Mouse (Mus musculus): Measurements from ENCODE around the gene Uba52. TPM values are rescaled to one million over a fixed set of nuclear protein-coding genes. Genes with fewer than 3 reads are reported as not detected.

The Uba52 gene
- polyA plus RNA-seq, 1 experiment, result 770 TPM

DNA sequence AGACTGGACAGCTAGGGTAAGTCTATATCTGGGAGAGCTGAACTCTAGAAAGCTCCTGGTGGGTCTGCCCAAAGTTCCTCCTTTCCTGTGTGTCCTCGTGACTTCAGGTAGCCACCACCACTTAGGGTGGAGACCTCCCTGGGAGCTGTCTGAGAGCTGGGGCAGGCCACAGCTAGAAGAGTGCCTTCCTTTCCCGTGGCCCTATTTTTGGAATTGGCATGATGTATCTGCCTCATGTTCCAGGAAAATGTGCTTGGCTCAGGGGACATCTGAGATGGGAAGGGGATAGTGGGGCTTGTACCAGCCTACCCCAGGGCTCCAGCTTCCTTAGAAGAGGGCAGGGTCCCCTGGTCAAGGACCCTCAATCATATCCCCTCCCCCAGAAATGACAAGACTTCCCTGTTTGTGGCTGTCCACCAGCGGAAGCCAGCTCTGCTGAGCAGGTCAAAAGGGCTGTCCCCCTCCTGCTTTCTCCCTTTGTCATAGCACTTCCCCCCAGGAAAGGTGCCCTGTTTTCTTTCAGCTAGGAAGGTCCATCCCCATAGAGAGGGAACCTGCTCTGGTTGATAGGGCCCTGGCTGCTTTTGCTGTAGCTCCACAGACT is 41.1 kb upstream of the Uba52 start:
- no peak overlapping the region for H3K27ac ChIP-seq (ENCODE audit: insufficient read depth, low read depth, low read length)
- no peaks in the 10 kb centered on the region for H3K27me3 ChIP-seq (ENCODE audit: control insufficient read depth, insufficient read depth, low read length)
- WGBS, result 72% methylated on average over 3 of the region's 3 CpGs
- no peaks in the 10 kb centered on the region for H3K36me3 ChIP-seq (ENCODE audit: control insufficient read depth, insufficient read depth, low read length)
- peaks cover 35% of the 10 kb centered on the region for H3K4me1 ChIP-seq (ENCODE audit: control insufficient read depth, insufficient read depth, insufficient read length, low read length)
- H3K4me3 ChIP-seq (ENCODE audit: low read depth, low read length), result no peak overlapping the region
- TF ChIP-seq POLR2A (IDR thresholded peaks at IDR 0.05; ENCODE audit: low read depth, low read length), result no peak
- TF ChIP-seq CTCF (IDR thresholded peaks at IDR 0.05; ENCODE audit: extremely low read depth, insufficient read length, insufficient replicate concordance, low read depth, low read length), result no peak

DNA sequence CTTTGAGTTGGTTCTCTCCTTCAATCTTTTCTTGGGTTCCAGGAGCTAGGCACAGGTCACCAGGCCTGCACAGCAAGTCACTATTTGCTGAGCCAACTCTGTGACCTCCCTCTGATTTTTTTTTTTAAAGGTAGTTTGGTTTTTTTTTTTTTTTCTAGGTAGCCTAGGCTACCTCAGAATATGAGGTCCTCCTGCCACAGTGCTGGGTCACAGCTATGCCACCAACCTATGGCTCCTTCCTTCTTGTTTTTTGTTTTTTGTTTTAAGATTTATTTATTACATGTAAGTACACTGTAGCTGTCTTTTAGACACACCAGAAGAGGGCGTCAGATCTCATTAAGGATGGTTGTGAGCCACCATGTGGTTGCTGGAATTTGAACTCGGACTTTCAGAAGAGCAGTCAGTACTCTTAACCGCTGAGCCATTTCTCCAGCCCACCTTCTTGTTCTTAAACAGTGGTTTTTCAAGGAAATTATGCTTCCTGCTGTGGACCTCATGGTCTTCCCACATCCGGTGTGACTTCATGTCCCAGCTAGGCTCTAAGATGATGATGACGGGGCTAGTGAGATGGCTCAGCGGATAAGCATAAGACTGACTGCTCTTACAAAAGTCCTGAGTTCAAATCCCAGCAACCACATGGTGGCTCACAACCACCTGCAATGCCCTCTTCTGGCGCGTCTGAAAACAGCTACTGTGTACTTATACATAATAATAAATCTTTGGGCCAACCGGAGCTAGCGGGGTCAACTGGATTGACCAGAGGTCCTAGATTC is 39.0 kb upstream of the Uba52 start:
- H3K4me1 ChIP-seq (ENCODE audit: control insufficient read depth, insufficient read depth, insufficient read length, low read length), result peaks cover 28% of the 10 kb centered on the region
- 87% methylated on average over 10 of the region's 10 CpGs for WGBS

DNA sequence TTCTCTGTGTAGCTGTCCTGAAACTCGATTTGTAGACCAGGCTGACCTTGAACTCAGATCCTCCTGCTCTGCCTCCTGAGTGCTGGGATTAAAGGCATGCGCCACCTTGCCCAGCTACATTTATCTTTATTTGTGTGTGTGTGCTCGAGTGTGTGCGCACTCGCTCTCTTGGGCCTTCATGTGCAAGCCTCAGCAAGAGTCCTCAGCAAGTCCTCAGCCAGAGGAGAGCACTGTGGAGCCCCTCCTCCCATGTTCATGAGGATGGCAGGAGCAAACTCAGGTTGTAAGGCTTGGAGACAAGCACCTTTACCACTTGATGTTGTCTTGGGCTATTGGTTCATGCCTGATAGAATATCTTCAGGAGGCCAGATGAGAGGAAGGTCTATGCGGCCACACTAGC is 37.2 kb upstream of the Uba52 start:
- Histone ChIP-seq H3K27ac (ENCODE audit: insufficient read depth, low read depth, low read length) (no peak overlapping the region), H3K4me3 (ENCODE audit: low read depth, low read length) (no peak overlapping the region), H3K4me1 (ENCODE audit: control insufficient read depth, insufficient read depth, insufficient read length, low read length) (peaks cover 30% of the 10 kb centered on the region), H3K36me3 (ENCODE audit: control insufficient read depth, insufficient read depth, low read length) (no peaks in the 10 kb centered on the region), H3K27me3 (ENCODE audit: control insufficient read depth, insufficient read depth, low read length) (no peaks in the 10 kb centered on the region)
- TF ChIP-seq CTCF (IDR thresholded peaks at IDR 0.05; ENCODE audit: extremely low read depth, insufficient read length, insufficient replicate concordance, low read depth, low read length), result no peak
- TF ChIP-seq POLR2A (IDR thresholded peaks at IDR 0.05; ENCODE audit: low read depth, low read length), result no peak
- 86% methylated on average over 6 of the region's 6 CpGs for WGBS

More for the DNA sequence above, 39.0 kb upstream of the Uba52 start:
- no peak overlapping the region for H3K4me3 ChIP-seq (ENCODE audit: low read depth, low read length)
- TF ChIP-seq CTCF (IDR thresholded peaks at IDR 0.05; ENCODE audit: extremely low read depth, insufficient read length, insufficient replicate concordance, low read depth, low read length) (no peak), POLR2A (IDR thresholded peaks at IDR 0.05; ENCODE audit: low read depth, low read length) (no peak)
- no peaks in the 10 kb centered on the region for H3K36me3 ChIP-seq (ENCODE audit: control insufficient read depth, insufficient read depth, low read length)
- H3K27ac ChIP-seq (ENCODE audit: insufficient read depth, low read depth, low read length), result no peak overlapping the region
- H3K27me3 ChIP-seq (ENCODE audit: control insufficient read depth, insufficient read depth, low read length), result no peaks in the 10 kb centered on the region

DNA sequence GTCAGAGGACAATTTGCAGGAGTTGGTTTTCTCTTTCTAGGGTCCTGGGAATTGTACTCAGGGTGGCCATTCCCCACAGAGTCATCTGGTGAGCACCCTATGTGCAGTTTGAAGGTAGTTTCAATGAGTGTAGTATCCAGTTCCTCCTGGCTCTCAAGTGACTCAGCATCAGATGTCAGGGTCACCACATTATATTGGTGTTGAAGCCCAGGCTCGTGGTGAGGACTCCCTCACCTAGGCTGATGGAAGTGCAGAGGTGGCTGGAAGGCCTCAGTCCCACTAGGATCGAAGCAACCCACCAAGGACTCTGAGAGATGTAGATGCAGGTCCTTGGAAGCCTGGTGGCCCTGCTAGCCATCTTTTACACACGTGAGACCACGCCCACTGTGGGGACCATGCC is 35.8 kb upstream of the Uba52 start:
- 74% methylated on average over 4 of the region's 4 CpGs for WGBS
- Histone ChIP-seq H3K4me3 (ENCODE audit: low read depth, low read length) (no peak overlapping the region), H3K4me1 (ENCODE audit: control insufficient read depth, insufficient read depth, insufficient read length, low read length) (peaks cover 16% of the 10 kb centered on the region), H3K27me3 (ENCODE audit: control insufficient read depth, insufficient read depth, low read length) (no peaks in the 10 kb centered on the region), H3K27ac (ENCODE audit: insufficient read depth, low read depth, low read length) (no peak overlapping the region), H3K36me3 (ENCODE audit: control insufficient read depth, insufficient read depth, low read length) (no peaks in the 10 kb centered on the region)
- TF ChIP-seq POLR2A (IDR thresholded peaks at IDR 0.05; ENCODE audit: low read depth, low read length), result no peak
- no peak for TF ChIP-seq CTCF (IDR thresholded peaks at IDR 0.05; ENCODE audit: extremely low read depth, insufficient read length, insufficient replicate concordance, low read depth, low read length)

DNA sequence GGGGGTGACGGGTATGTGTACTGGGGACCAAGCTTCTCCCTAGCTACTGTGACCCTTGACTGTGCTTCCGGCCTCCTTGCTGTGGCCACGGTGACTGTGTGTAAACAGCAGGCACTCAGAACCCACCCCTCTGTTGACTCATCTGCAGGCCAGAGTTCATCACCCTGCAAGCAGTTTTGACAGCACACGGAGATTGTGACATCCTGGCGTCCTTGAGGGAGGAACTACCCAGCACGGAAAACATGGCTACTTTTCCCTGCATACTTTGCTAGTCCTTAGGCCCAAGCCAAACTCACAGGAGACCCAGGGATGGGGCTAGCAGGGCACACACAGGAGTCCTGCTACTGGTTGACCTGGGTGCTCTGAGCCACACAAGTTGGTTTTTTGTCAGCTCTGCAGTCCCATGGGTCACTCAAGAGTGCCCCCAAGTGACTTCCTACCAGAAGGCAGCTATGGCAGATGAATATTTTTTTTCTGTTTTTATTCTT is 33.6 kb upstream of the Uba52 start:
- Histone ChIP-seq H3K27me3 (ENCODE audit: control insufficient read depth, insufficient read depth, low read length) (no peaks in the 10 kb centered on the region), H3K36me3 (ENCODE audit: control insufficient read depth, insufficient read depth, low read length) (no peaks in the 10 kb centered on the region), H3K4me1 (ENCODE audit: control insufficient read depth, insufficient read depth, insufficient read length, low read length) (peaks cover 19% of the 10 kb centered on the region), H3K27ac (ENCODE audit: insufficient read depth, low read depth, low read length) (peak overlapping the region; percentile 84), H3K4me3 (ENCODE audit: low read depth, low read length) (no peak overlapping the region)
- 17% methylated on average over 6 of the region's 6 CpGs for WGBS
- TF ChIP-seq POLR2A (IDR thresholded peaks at IDR 0.05; ENCODE audit: low read depth, low read length) (no peak), CTCF (IDR thresholded peaks at IDR 0.05; ENCODE audit: extremely low read depth, insufficient read length, insufficient replicate concordance, low read depth, low read length) (peak; percentile 61; the same call in 1 of the 2 replicates)

DNA sequence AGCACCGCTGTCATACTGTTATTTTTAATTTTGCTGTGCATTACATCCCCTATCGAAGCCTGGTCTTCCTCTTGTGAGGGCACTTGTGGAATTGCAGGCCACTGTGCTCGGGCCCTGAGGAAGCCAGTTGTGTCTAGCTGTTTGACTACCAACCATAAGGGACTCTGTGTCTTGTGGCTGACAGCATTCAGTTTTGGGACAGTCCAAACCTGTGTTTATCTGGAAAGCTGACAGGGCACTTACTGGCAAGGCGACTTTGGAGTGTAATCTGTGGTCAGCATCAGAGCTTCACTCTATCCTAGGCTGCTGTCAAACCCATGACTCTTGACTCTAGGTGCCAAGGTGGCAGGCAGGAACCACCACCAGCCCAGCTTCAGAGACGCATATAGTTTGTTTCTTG is 30.5 kb upstream of the Uba52 start:
- TF ChIP-seq POLR2A (IDR thresholded peaks at IDR 0.05; ENCODE audit: low read depth, low read length) (no peak), CTCF (IDR thresholded peaks at IDR 0.05; ENCODE audit: extremely low read depth, insufficient read length, insufficient replicate concordance, low read depth, low read length) (no peak)
- Histone ChIP-seq H3K36me3 (ENCODE audit: control insufficient read depth, insufficient read depth, low read length) (peaks cover 4% of the 10 kb centered on the region), H3K4me3 (ENCODE audit: low read depth, low read length) (peak overlapping the region; percentile 91), H3K27ac (ENCODE audit: insufficient read depth, low read depth, low read length) (peak overlapping the region; percentile 86), H3K4me1 (ENCODE audit: control insufficient read depth, insufficient read depth, insufficient read length, low read length) (peaks cover 24% of the 10 kb centered on the region), H3K27me3 (ENCODE audit: control insufficient read depth, insufficient read depth, low read length) (no peaks in the 10 kb centered on the region)
- WGBS, result 37% methylated on average over 5 of the region's 5 CpGs

DNA sequence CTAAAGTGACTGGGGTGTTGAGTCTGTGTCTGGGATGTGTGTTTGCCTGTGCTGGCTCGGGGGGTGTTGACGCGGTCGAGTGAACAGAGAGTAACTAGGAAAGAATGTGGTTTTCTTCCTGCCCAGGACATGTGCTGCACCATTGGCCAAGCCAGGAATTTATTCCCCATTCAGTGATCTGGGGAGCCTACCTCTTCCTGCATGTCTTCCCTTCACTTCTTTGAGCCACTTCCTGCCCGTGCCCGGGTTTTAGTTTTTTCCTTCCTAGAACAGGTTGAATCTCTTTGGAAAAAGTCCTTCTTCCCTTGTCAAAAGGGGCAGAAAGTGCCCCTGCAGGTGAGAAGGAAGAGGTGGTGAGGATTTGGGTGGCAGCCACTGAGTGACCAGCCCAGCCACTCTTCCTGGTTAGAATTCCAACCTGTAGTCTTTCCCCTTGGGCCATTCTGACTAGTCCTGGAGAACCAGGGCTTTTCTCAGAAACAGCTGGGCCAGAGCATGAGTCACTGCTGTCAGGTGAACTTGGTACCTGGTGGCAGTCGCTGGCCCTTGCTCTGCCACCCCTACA is 30.0 kb upstream of the Uba52 start:
- H3K4me3 ChIP-seq (ENCODE audit: low read depth, low read length), result peak overlapping the region; percentile 91
- 8% methylated on average over 7 of the region's 7 CpGs for WGBS
- peaks cover 6% of the 10 kb centered on the region for H3K36me3 ChIP-seq (ENCODE audit: control insufficient read depth, insufficient read depth, low read length)
- H3K27ac ChIP-seq (ENCODE audit: insufficient read depth, low read depth, low read length), result peak overlapping the region; percentile 86
- H3K4me1 ChIP-seq (ENCODE audit: control insufficient read depth, insufficient read depth, insufficient read length, low read length), result peaks cover 23% of the 10 kb centered on the region
- no peaks in the 10 kb centered on the region for H3K27me3 ChIP-seq (ENCODE audit: control insufficient read depth, insufficient read depth, low read length)
- TF ChIP-seq CTCF (IDR thresholded peaks at IDR 0.05; ENCODE audit: extremely low read depth, insufficient read length, insufficient replicate concordance, low read depth, low read length) (no peak), POLR2A (IDR thresholded peaks at IDR 0.05; ENCODE audit: low read depth, low read length) (peak; percentile 51; the same call in 1 of the 2 replicates)
